ENCODE assay signal across 23 mouse cellular contexts in genomic region chr4:135968271-135968869, GRCm38 (mm10). TPM values are rescaled to one million over a fixed set of nuclear protein-coding genes. Genes with fewer than 3 reads are reported as not detected.
A peak's percentile ranks its signal among the peaks of the same experiment; 100 is the strongest.
DNase-seq lines count a peak whose midpoint lies in the region; ATAC-seq and TF ChIP-seq lines count a peak whose summit lies in the region.
"Had no signal": no experiment of that assay in that cellular context is flagged by ENCODE, and none has a peak within 500 bp of the region (broad histone marks: within the 10 kb centered on the region; RNA-seq: fewer than 3 reads in every experiment).

No protein-coding gene starts in this region.

- no peak overlapping the region for H3K4me2 ChIP-seq in forebrain, embryonic 12.5 days
- H3K4me2 ChIP-seq in forebrain, postnatal 0 days (ENCODE audit: low read depth): no peak overlapping the region
- H3K4me2 ChIP-seq in hindbrain, embryonic 14.5 days (replicated peaks): no peak overlapping the region
- no peak overlapping the region for H3K4me2 ChIP-seq in neural tube, embryonic 15.5 days
- H3K4me2 ChIP-seq: hindbrain, embryonic 12.5 days; liver, embryonic 13.5 days; lung, embryonic 15.5 days; stomach, embryonic 15.5 days had no signal

- 78% methylated on average over 19 of the region's 19 CpGs for WGBS in forebrain, embryonic 12.5 days
- WGBS in forebrain, postnatal 0 days: 81% methylated on average over 19 of the region's 19 CpGs
- WGBS in hindbrain, embryonic 10.5 days: 77% methylated on average over 19 of the region's 19 CpGs
- WGBS in hindbrain, embryonic 14.5 days: 69% methylated on average over 19 of the region's 19 CpGs
- WGBS in limb, embryonic 10.5 days: 74% methylated on average over 19 of the region's 19 CpGs
- WGBS in neural tube, embryonic 15.5 days: 80% methylated on average over 19 of the region's 19 CpGs

- H3K4me1 ChIP-seq in forebrain, embryonic 12.5 days: peaks cover 45% of the 10 kb centered on the region
- H3K4me1 ChIP-seq in forebrain, postnatal 0 days (ENCODE audit: insufficient read depth): peaks cover 15% of the 10 kb centered on the region; the same call in 1 of the 2 replicates
- H3K4me1 ChIP-seq in hindbrain, embryonic 10.5 days (replicated peaks): peaks cover 58% of the 10 kb centered on the region
- H3K4me1 ChIP-seq in hindbrain, embryonic 14.5 days (replicated peaks; ENCODE audit: control insufficient read depth, insufficient read depth, low read length): peaks cover 20% of the 10 kb centered on the region
- peaks cover 50% of the 10 kb centered on the region for H3K4me1 ChIP-seq in limb, embryonic 10.5 days
- peaks cover 41% of the 10 kb centered on the region for H3K4me1 ChIP-seq in neural tube, embryonic 15.5 days

- no peak overlapping the region for H3K9ac ChIP-seq in forebrain, embryonic 12.5 days
- H3K9ac ChIP-seq in forebrain, postnatal 0 days: no peak overlapping the region
- no peak overlapping the region for H3K9ac ChIP-seq in hindbrain, embryonic 14.5 days
- H3K9ac ChIP-seq in neural tube, embryonic 15.5 days (replicated peaks): no peak overlapping the region
- H3K9ac ChIP-seq: hindbrain, embryonic 12.5 days; liver, embryonic 13.5 days; lung, embryonic 15.5 days; stomach, embryonic 15.5 days had no signal

- 0 out of 2 replicates have a peak overlapping the region, but pooled peaks have one; percentile 19 for H3K27ac ChIP-seq in forebrain, embryonic 12.5 days
- H3K27ac ChIP-seq in forebrain, postnatal 0 days (ENCODE audit: low read depth, low read length): no peak overlapping the region
- H3K27ac ChIP-seq in hindbrain, embryonic 10.5 days: 0 out of 2 replicates have a peak overlapping the region, but pooled peaks have one; percentile 5
- H3K27ac ChIP-seq in hindbrain, embryonic 14.5 days: no peak overlapping the region
- peak overlapping the region; percentile 58; the same call in 1 of the 2 replicates for H3K27ac ChIP-seq in limb, embryonic 10.5 days
- H3K27ac ChIP-seq in neural tube, embryonic 15.5 days (replicated peaks): no peak overlapping the region
- H3K27ac ChIP-seq: hindbrain, embryonic 12.5 days; left cerebral cortex, adult 2 months; lung, embryonic 15.5 days; stomach, embryonic 15.5 days had no signal

- no peak for TF ChIP-seq CTCF in forebrain, postnatal 0 days (IDR thresholded peaks at IDR 0.05; ENCODE audit: low read depth)

- peaks cover 51% of the 10 kb centered on the region for H3K36me3 ChIP-seq in forebrain, embryonic 12.5 days (replicated peaks)
- peaks cover 47% of the 10 kb centered on the region for H3K36me3 ChIP-seq in forebrain, postnatal 0 days (ENCODE audit: insufficient read depth)
- H3K36me3 ChIP-seq in hindbrain, embryonic 10.5 days: peaks cover 60% of the 10 kb centered on the region
- peaks cover 50% of the 10 kb centered on the region for H3K36me3 ChIP-seq in hindbrain, embryonic 14.5 days (replicated peaks; ENCODE audit: control insufficient read depth, insufficient read depth)
- peaks cover 63% of the 10 kb centered on the region for H3K36me3 ChIP-seq in limb, embryonic 10.5 days
- H3K36me3 ChIP-seq in neural tube, embryonic 15.5 days: peaks cover 50% of the 10 kb centered on the region

- H3K4me3 ChIP-seq in forebrain, embryonic 12.5 days (replicated peaks): no peak overlapping the region
- H3K4me3 ChIP-seq in forebrain, postnatal 0 days (ENCODE audit: low read depth, low read length): no peak overlapping the region
- H3K4me3 ChIP-seq in hindbrain, embryonic 10.5 days: peak overlapping the region; percentile 18; the same call in 1 of the 2 replicates
- H3K4me3 ChIP-seq in hindbrain, embryonic 14.5 days (replicated peaks; ENCODE audit: low read length): no peak overlapping the region
- H3K4me3 ChIP-seq in limb, embryonic 10.5 days: peak overlapping the region; percentile 11; the same call in 1 of the 2 replicates
- H3K4me3 ChIP-seq in neural tube, embryonic 15.5 days (replicated peaks): no peak overlapping the region
- H3K4me3 ChIP-seq: hindbrain, embryonic 12.5 days; left cerebral cortex, adult 2 months; liver, embryonic 13.5 days; lung, embryonic 15.5 days; stomach, embryonic 15.5 days had no signal

- no peaks in the 10 kb centered on the region; the same call in 1 of the 2 replicates for H3K27me3 ChIP-seq in forebrain, embryonic 12.5 days
- no peaks in the 10 kb centered on the region for H3K27me3 ChIP-seq in forebrain, postnatal 0 days (ENCODE audit: insufficient read depth, low read length)
- no peaks in the 10 kb centered on the region for H3K27me3 ChIP-seq in hindbrain, embryonic 10.5 days (ENCODE audit: insufficient read depth, poor library complexity, severe bottlenecking)
- no peaks in the 10 kb centered on the region for H3K27me3 ChIP-seq in hindbrain, embryonic 14.5 days (ENCODE audit: control insufficient read depth, insufficient read depth, low read length)
- peaks cover 5% of the 10 kb centered on the region; the same call in 1 of the 2 replicates for H3K27me3 ChIP-seq in limb, embryonic 10.5 days (ENCODE audit: low read depth, poor library complexity, severe bottlenecking)
- no peaks in the 10 kb centered on the region for H3K27me3 ChIP-seq in neural tube, embryonic 15.5 days (replicated peaks)
- H3K27me3 ChIP-seq: hindbrain, embryonic 12.5 days; liver, embryonic 13.5 days; lung, embryonic 15.5 days; Patski; stomach, embryonic 15.5 days had no signal

- ATAC-seq in forebrain, embryonic 12.5 days (ENCODE audit: low FRiP score): no peak
- no peak for ATAC-seq in forebrain, postnatal 0 days
- ATAC-seq in hindbrain, embryonic 14.5 days (ENCODE audit: low FRiP score): no peak
- ATAC-seq in neural tube, embryonic 15.5 days (ENCODE audit: low FRiP score): no peak
- ATAC-seq: activated CD4-positive, CD25-positive, alpha-beta regulatory T cell, adult 4 months; inflammation-experienced regulatory T-cells, adult 6 months; Patski had no signal

- H3K9me3 ChIP-seq in forebrain, embryonic 12.5 days: no peaks in the 10 kb centered on the region
- H3K9me3 ChIP-seq in forebrain, postnatal 0 days (ENCODE audit: low read length): no peaks in the 10 kb centered on the region
- no peaks in the 10 kb centered on the region for H3K9me3 ChIP-seq in hindbrain, embryonic 10.5 days
- no peaks in the 10 kb centered on the region for H3K9me3 ChIP-seq in hindbrain, embryonic 14.5 days (ENCODE audit: control insufficient read depth, low read length)
- no peaks in the 10 kb centered on the region for H3K9me3 ChIP-seq in limb, embryonic 10.5 days (replicated peaks)
- H3K9me3 ChIP-seq in neural tube, embryonic 15.5 days (replicated peaks): no peaks in the 10 kb centered on the region
- H3K9me3 ChIP-seq: hindbrain, embryonic 12.5 days; liver, embryonic 13.5 days; lung, embryonic 15.5 days; stomach, embryonic 15.5 days had no signal

- peak; percentile 25 to 37 for DNase-seq in adrenal gland, adult (ENCODE audit: inconsistent age in 2 of 2, low spot score in 1 of 2)
- no peak for DNase-seq in adrenal gland, postnatal 36 days
- no peak for DNase-seq in forebrain, postnatal 0 days
- no peak for DNase-seq in hindbrain, embryonic 10.5 days (ENCODE audit: low spot score)
- no peak for DNase-seq in hindbrain, embryonic 14.5 days (ENCODE audit: low spot score)
- DNase-seq in limb, embryonic 10.5 days (ENCODE audit: low spot score): no peak
- DNase-seq: cerebellum, adult 9-10 months; kidney, adult 2 months; kidney, postnatal 25 days; layer of hippocampus, adult 9-11 months; left cerebral cortex, postnatal 4 days; liver, embryonic 13.5 days; lung, postnatal 4 days; retina, postnatal 1 day had no signal

RNA-seq across cellular contexts. Expression of gene Lypla2, which starts 4.1 kb away (rescaled TPM):
- 10 to 100 TPM; 68.0 to 77.0 TPM for total RNA-seq in adrenal gland, postnatal 36 days (2021)
- polyA plus RNA-seq in forebrain, embryonic 12.5 days (2016; fragmentation: Nextera tagmentation; extraction: Ambion mirVana): 153 and 161 TPM in 2 replicates
- total RNA-seq in forebrain, postnatal 0 days (2014; rRNA removed): 136 and 138 TPM in 2 replicates
- 201 and 206 TPM in 2 replicates for polyA plus RNA-seq in forebrain, postnatal 0 days (2015; fragmentation: Nextera tagmentation; extraction: Ambion mirVana)
- 213 and 223 TPM in 2 replicates for polyA plus RNA-seq in hindbrain, embryonic 10.5 days (2016; fragmentation: Nextera tagmentation; extraction: Ambion mirVana)
- polyA plus RNA-seq in hindbrain, embryonic 14.5 days (2014; fragmentation: Nextera tagmentation; extraction: Ambion mirVana): 183 and 191 TPM in 2 replicates
- 199 and 214 TPM in 2 replicates for polyA plus RNA-seq in limb, embryonic 10.5 days (2016; fragmentation: Nextera tagmentation; extraction: Ambion mirVana)
- 200 and 211 TPM in 2 replicates for polyA plus RNA-seq in neural tube, embryonic 15.5 days (2015; fragmentation: Nextera tagmentation; extraction: Ambion mirVana)

RNA-seq across cellular contexts. Expression of gene Gale, which starts 4.8 kb away (rescaled TPM):
- total RNA-seq in adrenal gland, postnatal 36 days (2021): 10 to 100 TPM; 13.5 to 24.0 TPM
- polyA plus RNA-seq in forebrain, embryonic 12.5 days (2016; fragmentation: Nextera tagmentation; extraction: Ambion mirVana): 28.3 and 30.9 TPM in 2 replicates
- total RNA-seq in forebrain, postnatal 0 days (2014; rRNA removed): 32.1 and 42.4 TPM in 2 replicates
- 30.7 and 34.4 TPM in 2 replicates for polyA plus RNA-seq in forebrain, postnatal 0 days (2015; fragmentation: Nextera tagmentation; extraction: Ambion mirVana)
- polyA plus RNA-seq in hindbrain, embryonic 10.5 days (2016; fragmentation: Nextera tagmentation; extraction: Ambion mirVana): 48.5 and 49.7 TPM in 2 replicates
- polyA plus RNA-seq in hindbrain, embryonic 14.5 days (2014; fragmentation: Nextera tagmentation; extraction: Ambion mirVana): 41.9 and 42.9 TPM in 2 replicates
- polyA plus RNA-seq in limb, embryonic 10.5 days (2016; fragmentation: Nextera tagmentation; extraction: Ambion mirVana): 38.7 and 39.2 TPM in 2 replicates
- 47.7 and 53.5 TPM in 2 replicates for polyA plus RNA-seq in neural tube, embryonic 15.5 days (2015; fragmentation: Nextera tagmentation; extraction: Ambion mirVana)

RNA-seq across cellular contexts. Expression of gene Pithd1, which starts 18.7 kb away (rescaled TPM):
- 10 to 100 TPM; 28.9 to 34.2 TPM for total RNA-seq in adrenal gland, postnatal 36 days (2021)
- 60.2 and 64.6 TPM in 2 replicates for polyA plus RNA-seq in forebrain, embryonic 12.5 days (2016; fragmentation: Nextera tagmentation; extraction: Ambion mirVana)
- total RNA-seq in forebrain, postnatal 0 days (2014; rRNA removed): 62.8 and 64.2 TPM in 2 replicates
- 82.2 and 93.3 TPM in 2 replicates for polyA plus RNA-seq in forebrain, postnatal 0 days (2015; fragmentation: Nextera tagmentation; extraction: Ambion mirVana)
- 60.7 and 61.2 TPM in 2 replicates for polyA plus RNA-seq in hindbrain, embryonic 10.5 days (2016; fragmentation: Nextera tagmentation; extraction: Ambion mirVana)
- polyA plus RNA-seq in hindbrain, embryonic 14.5 days (2014; fragmentation: Nextera tagmentation; extraction: Ambion mirVana): 60.7 and 65.5 TPM in 2 replicates
- 73.2 and 73.6 TPM in 2 replicates for polyA plus RNA-seq in limb, embryonic 10.5 days (2016; fragmentation: Nextera tagmentation; extraction: Ambion mirVana)
- 71.9 and 94.0 TPM in 2 replicates for polyA plus RNA-seq in neural tube, embryonic 15.5 days (2015; fragmentation: Nextera tagmentation; extraction: Ambion mirVana)

RNA-seq across cellular contexts. Expression of gene Hmgcl, which starts 22.1 kb away (rescaled TPM):
- total RNA-seq in adrenal gland, postnatal 36 days (2021): 10 to 100 TPM; 56.1 to 62.6 TPM
- 52.3 and 55.8 TPM in 2 replicates for polyA plus RNA-seq in forebrain, embryonic 12.5 days (2016; fragmentation: Nextera tagmentation; extraction: Ambion mirVana)
- total RNA-seq in forebrain, postnatal 0 days (2014; rRNA removed): 42.9 and 46.0 TPM in 2 replicates
- polyA plus RNA-seq in forebrain, postnatal 0 days (2015; fragmentation: Nextera tagmentation; extraction: Ambion mirVana): 52.6 and 58.3 TPM in 2 replicates
- 60.3 and 61.4 TPM in 2 replicates for polyA plus RNA-seq in hindbrain, embryonic 10.5 days (2016; fragmentation: Nextera tagmentation; extraction: Ambion mirVana)
- polyA plus RNA-seq in hindbrain, embryonic 14.5 days (2014; fragmentation: Nextera tagmentation; extraction: Ambion mirVana): 60.3 and 63.3 TPM in 2 replicates
- polyA plus RNA-seq in limb, embryonic 10.5 days (2016; fragmentation: Nextera tagmentation; extraction: Ambion mirVana): 68.4 and 78.9 TPM in 2 replicates
- polyA plus RNA-seq in neural tube, embryonic 15.5 days (2015; fragmentation: Nextera tagmentation; extraction: Ambion mirVana): 68.2 and 68.9 TPM in 2 replicates

RNA-seq across cellular contexts. Expression of gene Fuca1, which starts 47.8 kb away (rescaled TPM):
- 10 to 100 TPM; 84.1 to 87.4 TPM for total RNA-seq in adrenal gland, postnatal 36 days (2021)
- 38.1 and 45.0 TPM in 2 replicates for polyA plus RNA-seq in forebrain, embryonic 12.5 days (2016; fragmentation: Nextera tagmentation; extraction: Ambion mirVana)
- 30.9 and 33.2 TPM in 2 replicates for total RNA-seq in forebrain, postnatal 0 days (2014; rRNA removed)
- polyA plus RNA-seq in forebrain, postnatal 0 days (2015; fragmentation: Nextera tagmentation; extraction: Ambion mirVana): 67.7 and 75.2 TPM in 2 replicates
- 54.3 and 59.5 TPM in 2 replicates for polyA plus RNA-seq in hindbrain, embryonic 10.5 days (2016; fragmentation: Nextera tagmentation; extraction: Ambion mirVana)
- polyA plus RNA-seq in hindbrain, embryonic 14.5 days (2014; fragmentation: Nextera tagmentation; extraction: Ambion mirVana): 68.8 and 72.0 TPM in 2 replicates
- 42.5 and 52.3 TPM in 2 replicates for polyA plus RNA-seq in limb, embryonic 10.5 days (2016; fragmentation: Nextera tagmentation; extraction: Ambion mirVana)
- 68.6 and 71.5 TPM in 2 replicates for polyA plus RNA-seq in neural tube, embryonic 15.5 days (2015; fragmentation: Nextera tagmentation; extraction: Ambion mirVana)

Comparison
In these comparisons a context has a peak if more than half of its experiments do, and no peak if none do; other contexts are left out.
1. DNase-seq: peak in adrenal gland, adult (2 of 2); none in adrenal gland, postnatal 36 days (0 of 2), forebrain, postnatal 0 days (single experiment), hindbrain, embryonic 10.5 days (single experiment), hindbrain, embryonic 14.5 days (single experiment) and limb, embryonic 10.5 days (single experiment).
2. H3K27ac ChIP-seq: peak in forebrain, embryonic 12.5 days (single experiment), hindbrain, embryonic 10.5 days (single experiment) and limb, embryonic 10.5 days (single experiment); none in forebrain, postnatal 0 days (single experiment), hindbrain, embryonic 14.5 days (single experiment) and neural tube, embryonic 15.5 days (single experiment).
3. H3K4me3 ChIP-seq: peak in hindbrain, embryonic 10.5 days (single experiment) and limb, embryonic 10.5 days (single experiment); none in forebrain, embryonic 12.5 days (single experiment), forebrain, postnatal 0 days (single experiment), hindbrain, embryonic 14.5 days (single experiment) and neural tube, embryonic 15.5 days (single experiment).